Mouse (Mus musculus) brain, adult 2 months (tissue): ENCODE data around the gene Shc4.

Experiments
- DNase-seq: peaks from one replicate; pipeline ENCODE4 v3.0.0; 2011; ENCODE audit warnings: low read depth, low spot score

The Shc4 gene

DNA sequence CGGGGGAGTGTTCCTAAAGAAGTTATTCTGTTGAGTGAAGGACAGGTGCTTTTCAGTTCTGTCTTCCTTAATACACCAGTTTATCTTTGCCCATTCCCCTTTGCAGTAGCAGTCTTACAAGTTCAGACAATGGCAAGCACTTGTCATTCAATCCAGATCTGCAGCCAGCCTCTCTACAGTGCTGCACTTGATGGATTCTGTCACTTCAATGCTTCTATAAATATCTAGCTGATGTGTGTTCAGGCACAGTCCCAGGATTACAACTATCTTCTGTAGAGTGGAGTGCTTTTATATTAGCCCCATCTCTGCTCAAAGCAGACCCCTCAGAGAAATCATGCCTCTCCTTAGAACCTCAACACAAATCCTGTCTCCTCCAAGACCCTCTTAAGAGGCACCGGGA lies 93.9 kb downstream of the Shc4 start:
- DNase-seq = no peak

DNA sequence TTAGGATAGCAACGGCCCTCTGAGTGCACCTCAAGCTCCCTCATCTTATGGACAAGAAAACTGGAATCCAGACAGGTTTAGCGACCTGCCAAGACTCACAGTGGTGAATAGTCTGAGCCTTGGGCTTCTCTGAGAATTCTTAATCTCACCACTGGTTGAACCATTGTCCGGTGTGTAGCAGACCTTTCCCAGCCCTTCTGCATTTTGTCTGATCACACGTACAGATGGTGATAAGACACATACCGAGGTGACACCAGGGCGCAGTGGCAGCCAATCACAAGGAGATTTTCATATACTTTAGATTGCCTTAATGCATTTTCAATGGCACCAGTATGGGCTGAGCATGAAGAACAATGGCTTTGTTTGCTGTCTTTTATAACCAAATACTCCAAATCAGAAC lies 95.5 kb downstream of the Shc4 start:
- no peak for DNase-seq

- DNase-seq = no peak
These were observed 97.4 kb downstream of the Shc4 start for GRCm38 (mm10) chr2:125626536-125626935.

DNA sequence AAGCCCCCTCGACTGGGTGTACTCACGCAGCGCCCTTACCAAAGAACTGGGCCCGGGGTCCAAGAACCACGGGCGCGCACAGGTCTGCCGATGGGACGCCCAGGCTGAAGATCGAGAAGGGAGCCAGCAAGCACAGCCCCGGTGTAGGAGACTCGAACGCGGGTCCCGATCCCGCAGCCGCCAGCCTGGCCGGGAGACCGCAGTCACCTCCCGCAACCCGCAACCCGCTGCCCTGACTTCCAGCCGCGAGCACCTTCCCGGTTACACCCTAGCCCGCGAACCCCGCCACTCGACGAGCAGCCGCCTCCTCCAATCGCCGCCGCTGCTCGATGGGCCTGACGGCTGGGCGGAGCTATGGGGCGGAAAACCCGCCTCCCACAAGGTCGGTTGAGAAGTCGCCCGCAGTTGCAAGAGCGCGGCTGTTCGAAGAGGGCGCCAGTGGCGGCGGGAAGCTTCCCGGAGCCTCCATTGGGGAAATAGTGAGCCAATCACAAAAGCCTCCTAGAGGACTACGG lies 99.1 kb downstream of the Shc4 start, which contains the start of gene Cep152:
Gene Cep152, minus strand, starts transcription at position 277 of the 515 bp plus-strand sequence.
- DNase-seq = peak; percentile 98

DNA sequence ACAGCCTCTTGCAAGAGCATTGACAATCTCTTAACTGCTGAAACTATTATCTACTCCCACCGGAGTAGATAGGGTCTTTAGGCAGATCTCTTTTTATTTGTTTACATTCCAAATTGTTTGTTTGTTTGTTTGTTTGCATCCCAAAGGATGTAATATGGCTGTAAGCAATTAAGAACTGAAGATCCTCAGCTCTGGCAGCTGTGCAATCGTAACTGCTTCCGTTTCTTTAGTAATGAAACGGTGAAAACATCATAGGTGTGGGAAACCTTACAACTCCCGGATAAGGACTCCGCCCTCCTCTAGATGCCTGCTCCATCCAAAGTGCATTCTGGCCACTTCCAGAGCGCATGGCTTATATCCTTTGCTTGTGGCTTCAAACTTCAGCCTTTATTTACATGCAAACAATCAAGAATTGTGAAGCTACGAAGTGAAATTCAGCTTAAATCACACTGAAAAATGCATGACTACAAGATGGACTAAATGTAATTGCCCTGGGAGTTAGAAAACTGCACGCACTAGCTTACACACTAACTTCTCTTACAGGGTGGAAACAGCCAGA lies 99.7 kb downstream of the Shc4 start:
- no peak for DNase-seq

DNA sequence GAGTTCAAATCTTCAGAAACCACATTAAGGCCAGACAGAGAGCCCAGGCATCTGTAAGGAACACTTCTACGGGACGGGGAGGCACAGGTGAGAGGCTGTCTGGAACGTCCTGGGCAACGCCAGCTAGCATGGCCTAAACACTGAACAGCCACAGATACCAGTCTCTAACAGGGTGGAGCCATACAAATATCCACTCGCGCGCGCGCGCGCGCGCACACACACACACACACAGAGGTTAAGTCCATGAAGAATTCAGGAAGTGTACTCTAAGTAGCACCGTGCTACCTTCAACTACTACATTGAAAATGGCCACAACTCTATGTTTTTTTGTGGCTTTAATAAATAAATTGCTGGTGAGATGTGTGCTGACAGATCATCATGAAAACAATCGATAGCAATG lies 100.7 kb downstream of the Shc4 start:
- no peak for DNase-seq

DNA sequence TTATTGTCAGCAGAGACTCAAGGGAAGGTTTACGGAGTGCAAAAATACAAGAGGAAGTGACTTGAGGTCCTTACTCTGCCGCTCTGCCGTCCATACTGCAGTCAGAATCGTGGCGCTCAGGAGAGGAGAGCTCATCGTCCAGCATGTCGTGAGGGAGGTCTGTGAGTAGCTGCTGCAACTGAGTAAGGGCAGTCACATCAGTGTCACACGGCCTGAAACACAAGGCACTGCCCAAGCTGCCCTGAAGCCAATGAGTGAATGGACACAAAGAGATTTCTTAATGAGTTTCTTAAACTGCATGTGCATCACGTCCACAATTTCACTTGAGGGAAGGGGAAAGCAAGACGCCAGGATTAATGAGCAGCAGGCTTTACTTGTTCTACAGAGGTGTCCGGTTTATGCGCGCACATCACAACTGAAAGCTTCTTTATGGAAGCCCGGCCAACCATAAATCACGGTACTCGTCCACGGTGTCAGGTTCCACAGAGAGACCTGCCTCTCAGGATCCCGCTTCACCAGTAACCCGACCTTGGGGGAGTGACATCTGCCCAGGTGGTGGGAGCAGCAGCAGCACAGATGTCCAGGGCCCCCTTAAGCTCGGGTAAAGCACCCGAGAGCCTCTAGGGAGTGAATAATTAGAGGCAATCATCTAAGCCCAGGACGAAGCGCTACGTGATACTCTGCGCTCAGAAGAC lies 103.6 kb downstream of the Shc4 start:
- no peak for DNase-seq

- no peak for DNase-seq
These were observed 108.0 kb downstream of the Shc4 start for GRCm38 (mm10) chr2:125615858-125616424.

DNA sequence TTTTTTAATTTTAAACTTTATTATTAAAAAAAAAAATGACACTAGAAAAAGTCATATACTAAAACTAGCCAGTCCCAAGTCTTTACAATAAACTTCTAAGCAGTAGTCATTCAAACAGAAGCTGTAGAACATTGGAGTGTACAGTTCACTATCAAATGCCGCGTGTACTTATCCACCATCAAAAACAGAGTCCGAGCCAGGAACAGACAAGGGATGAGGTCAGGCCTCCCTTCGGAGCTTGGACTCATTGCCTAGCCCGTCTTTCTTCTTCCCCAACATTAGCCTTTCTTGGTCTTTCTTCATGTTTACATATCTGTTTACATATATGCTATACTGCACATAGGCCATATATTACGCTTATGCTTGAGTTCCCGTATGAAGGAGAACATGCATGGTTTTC lies 108.5 kb downstream of the Shc4 start:
- no peak for DNase-seq

DNA sequence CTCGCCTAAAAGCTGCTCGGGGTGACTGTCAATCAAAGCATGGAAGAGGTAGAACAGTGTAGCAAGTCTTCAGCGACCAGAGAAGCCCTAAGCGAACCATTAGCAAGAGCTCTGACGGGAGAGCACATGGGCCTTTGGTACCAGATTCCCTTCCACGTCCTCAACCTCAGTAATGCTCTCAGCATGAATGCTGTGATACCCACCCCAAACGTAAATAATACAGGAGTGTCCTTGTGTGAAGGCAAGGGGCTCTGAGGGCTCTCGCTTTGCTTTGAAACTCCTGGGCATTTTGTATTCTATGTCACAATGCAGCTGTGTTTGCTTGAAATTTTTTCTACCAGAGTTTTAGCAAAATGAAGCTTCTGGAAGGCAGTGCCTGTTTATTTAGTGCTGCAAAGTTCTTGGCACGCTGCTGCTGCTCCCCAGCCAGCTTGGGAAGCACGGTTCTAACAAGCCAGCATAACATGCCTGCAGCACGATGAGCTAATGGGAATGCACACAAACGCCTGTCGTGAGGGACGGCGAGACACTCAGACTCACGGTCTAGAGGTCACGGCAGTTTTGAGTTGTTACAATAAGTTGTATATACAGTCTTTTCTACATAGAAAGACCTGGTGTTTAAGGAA lies 117.6 kb downstream of the Shc4 start:
- peak; percentile 61 for DNase-seq

DNA sequence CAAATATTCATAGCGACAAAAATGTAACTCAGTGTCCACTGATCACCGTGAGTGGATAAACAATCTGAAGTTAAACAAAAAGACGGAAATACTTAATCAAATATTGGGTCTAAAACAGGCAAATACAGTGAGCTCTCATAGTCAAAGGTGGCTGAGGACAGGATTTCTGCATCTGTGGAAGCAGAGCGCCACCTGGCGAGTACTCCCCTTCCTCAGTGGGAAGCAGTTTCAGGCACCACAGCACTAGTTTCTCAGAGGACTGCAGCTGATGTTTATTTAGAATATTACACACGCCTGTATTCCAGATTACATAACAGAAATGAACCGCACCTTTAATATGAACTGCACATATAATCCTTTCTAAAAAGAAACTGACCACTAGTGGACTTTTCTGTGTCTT lies 119.3 kb downstream of the Shc4 start:
- peak; percentile 67 for DNase-seq

- DNase-seq = no peak
These were observed 121.0 kb downstream of the Shc4 start for GRCm38 (mm10) chr2:125602970-125603369.

- peak; percentile 17 for DNase-seq
These were observed 125.0 kb downstream of the Shc4 start for GRCm38 (mm10) chr2:125598958-125599357.

GRCm38 (mm10) chr2:125598251-125598650 lies 125.7 kb downstream of the Shc4 start:
- no peak for DNase-seq

DNA sequence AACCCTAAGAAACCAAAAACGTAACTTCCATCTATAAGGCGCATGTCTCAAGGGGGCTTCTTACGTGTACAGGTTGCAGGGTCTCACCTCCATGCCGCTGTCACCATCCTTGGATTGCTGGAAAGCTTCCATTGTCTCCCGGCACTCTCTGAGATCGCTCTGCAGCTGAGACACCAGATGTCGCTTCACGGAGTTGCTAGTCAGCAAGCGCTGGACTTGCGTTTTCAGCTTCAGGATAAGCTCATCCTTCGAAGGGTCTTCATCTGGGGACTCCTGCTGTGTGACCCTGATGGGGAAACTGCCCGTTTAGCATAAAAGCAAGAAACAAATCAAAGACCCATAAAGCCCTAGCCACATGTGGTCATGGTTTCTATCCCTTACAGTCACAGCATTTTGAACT lies 129.2 kb downstream of the Shc4 start:
- DNase-seq = no peak

DNA sequence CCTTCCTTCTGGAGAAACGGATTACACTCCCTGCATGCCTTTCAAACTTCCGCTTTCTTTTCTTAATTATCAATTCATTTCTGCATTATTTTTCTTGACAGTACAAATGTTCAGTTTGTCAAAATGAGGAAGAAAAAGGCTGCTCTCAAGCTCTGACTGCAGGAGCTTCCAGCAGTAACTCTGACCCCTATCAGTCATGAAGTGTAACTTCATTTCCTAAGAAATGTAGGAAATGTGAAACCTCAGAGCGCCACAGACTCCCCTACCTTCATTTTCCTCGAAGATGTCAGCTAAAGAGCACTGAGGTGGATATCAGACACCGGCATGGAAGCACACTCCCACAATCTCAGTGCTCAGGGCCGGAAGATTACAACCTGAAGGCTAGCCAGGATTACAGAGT lies 129.9 kb downstream of the Shc4 start:
- DNase-seq = no peak

DNA sequence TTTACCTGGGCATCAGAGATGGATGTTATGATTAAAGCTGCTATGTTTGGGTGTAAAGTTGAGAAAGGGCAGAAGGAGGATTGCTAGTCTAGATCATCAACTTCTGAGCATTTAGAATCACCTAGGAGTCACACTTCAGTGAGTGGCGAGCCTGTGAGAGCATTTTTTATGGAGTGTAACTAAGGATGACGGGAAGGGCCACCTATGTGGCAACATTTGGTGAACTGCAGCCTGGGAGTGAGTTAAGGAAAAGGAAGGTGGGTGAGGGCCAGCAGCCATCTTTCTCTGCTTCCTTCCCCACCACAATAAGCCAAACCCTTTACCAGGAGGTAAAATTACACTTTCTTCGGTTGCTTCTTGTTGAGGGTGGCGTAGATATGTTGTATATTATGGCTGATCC lies 132.1 kb downstream of the Shc4 start:
- no peak for DNase-seq

- no peak for DNase-seq
These were observed 134.7 kb downstream of the Shc4 start for GRCm38 (mm10) chr2:125589287-125589686.

DNA sequence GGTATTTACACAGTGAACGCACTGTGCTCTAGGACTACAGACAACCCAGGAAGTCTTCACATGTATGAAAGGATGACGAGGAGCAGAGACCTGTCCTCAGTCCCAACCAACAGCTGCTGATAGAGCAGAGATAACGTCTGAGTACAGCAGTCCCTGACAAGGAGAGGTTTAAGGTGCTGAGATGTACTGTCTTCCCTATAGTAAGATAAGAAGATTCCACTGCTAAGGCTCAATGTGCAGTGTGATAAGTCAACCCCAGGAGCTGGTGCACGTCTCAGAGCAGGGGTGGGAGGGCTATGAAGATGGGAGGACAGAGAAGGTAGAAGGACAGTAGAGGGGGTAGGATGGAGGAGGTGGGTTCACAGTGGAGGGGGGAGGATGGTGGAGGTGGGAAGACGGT lies 142.9 kb downstream of the Shc4 start:
- DNase-seq = no peak

GRCm38 (mm10) chr2:125577670-125578069 lies 146.3 kb downstream of the Shc4 start:
- no peak for DNase-seq
